Mouse (Mus musculus) cerebellum, adult 2 months (tissue): ENCODE measurements around the gene Camta2.

ENCODE experiments used
- CTCF ChIP-seq: fragments of 200-500 bp; IDR thresholded peaks from 2 replicates; pipeline ENCODE4 v1.5.1; 2011; ENCODE audit warnings: low read depth, mild to moderate bottlenecking, control low read depth, low read length, moderate library complexity, borderline replicate concordance; ENCODE audit not compliant: insufficient read depth
- POLR2A ChIP-seq: fragments of 200-500 bp; IDR thresholded peaks from 2 replicates; pipeline ENCODE4 v1.6.1; 2011; ENCODE audit warnings: low read length, control low read depth, borderline replicate concordance; ENCODE audit not compliant: insufficient read depth

GRCm38 (mm10) chr11:70648512-70648911 lies 39.4 kb downstream of the Camta2 start:
- TF ChIP-seq CTCF = no peak
- no peak for TF ChIP-seq POLR2A
